Mouse (Mus musculus) embryonic facial prominence, embryonic 10.5 days (tissue): ENCODE data around the gene P2ry13. TPM values are rescaled to one million over a fixed set of nuclear protein-coding genes. Genes with fewer than 3 reads are reported as not detected.

Experiments
- polyA plus RNA-seq: library from polyadenylated mRNA; unstranded; fragments of >200 nt; fragmentation: Nextera tagmentation; extraction: Ambion mirVana; gene quantifications from 2 replicates; pipeline ENCODE4 v1.2.1, GENCODE M21; 2016

The P2ry13 gene
- polyA plus RNA-seq, 1 experiment from 2014 or later, result 0.30 TPM

Other genes with a start within 250 kb of the P2ry13 start
- gene Med12l, start 205.1 kb downstream of the P2ry13 start, polyA plus RNA-seq, result 2.0 and 2.6 TPM in 2 replicates
- 1.1 TPM in 2 replicates for gene Gpr171, start 109.1 kb downstream of the P2ry13 start, polyA plus RNA-seq
- 1.6 and 1.8 TPM in 2 replicates for gene P2ry14, start 57.3 kb downstream of the P2ry13 start, polyA plus RNA-seq
- gene Gpr87, start 15.8 kb downstream of the P2ry13 start, polyA plus RNA-seq, result 0.28 and 0.31 TPM in 2 replicates
- gene P2ry12, start 52.0 kb upstream of the P2ry13 start, polyA plus RNA-seq, result 0.65 and 1.0 TPM in 2 replicates
- 4.6 and 5.7 TPM in 2 replicates for gene Igsf10, start 133.5 kb upstream of the P2ry13 start, polyA plus RNA-seq